Mouse (Mus musculus) urinary bladder, adult 2 months (tissue): ENCODE data around the gene Atp11a. TPM values are rescaled to one million over a fixed set of nuclear protein-coding genes. Genes with fewer than 3 reads are reported as not detected.

Source experiments
- DNase-seq: peaks from one replicate; pipeline ENCODE4 v3.0.0; 2022; ENCODE audit warnings: low spot score
- polyA plus RNA-seq: library from polyadenylated mRNA; depleted of rRNA; stranded (reverse); fragments of >200 nt; gene quantifications from 2 replicates; pipeline ENCODE4 v1.2.3, GENCODE M21; 2012

Atp11a gene
- polyA plus RNA-seq, 1 experiment, result 90.9 TPM

- no peak for DNase-seq
These were observed 114.6 kb downstream of the Atp11a start for GRCm38 (mm10) chr8:12871461-12871860.

DNA sequence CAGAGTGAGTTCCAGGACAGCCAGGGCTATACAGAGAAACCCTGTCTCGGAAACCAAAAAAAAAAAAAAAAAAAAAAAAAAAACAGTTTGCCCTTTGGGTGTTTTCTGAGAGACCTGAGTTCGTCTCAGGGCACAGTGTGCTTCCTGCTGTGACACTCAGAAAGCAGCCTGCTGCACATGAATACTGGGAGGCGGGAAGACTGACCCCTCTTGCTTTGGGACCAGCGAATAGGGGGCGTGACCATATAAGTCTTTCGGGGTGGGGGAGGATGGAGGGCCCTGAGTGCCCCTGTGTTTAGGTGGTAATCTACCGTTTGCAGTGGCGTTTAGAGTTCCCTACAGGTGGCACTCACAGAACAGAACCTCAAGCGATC, 116.2 kb downstream of the Atp11a start:
- no peak for DNase-seq

DNA sequence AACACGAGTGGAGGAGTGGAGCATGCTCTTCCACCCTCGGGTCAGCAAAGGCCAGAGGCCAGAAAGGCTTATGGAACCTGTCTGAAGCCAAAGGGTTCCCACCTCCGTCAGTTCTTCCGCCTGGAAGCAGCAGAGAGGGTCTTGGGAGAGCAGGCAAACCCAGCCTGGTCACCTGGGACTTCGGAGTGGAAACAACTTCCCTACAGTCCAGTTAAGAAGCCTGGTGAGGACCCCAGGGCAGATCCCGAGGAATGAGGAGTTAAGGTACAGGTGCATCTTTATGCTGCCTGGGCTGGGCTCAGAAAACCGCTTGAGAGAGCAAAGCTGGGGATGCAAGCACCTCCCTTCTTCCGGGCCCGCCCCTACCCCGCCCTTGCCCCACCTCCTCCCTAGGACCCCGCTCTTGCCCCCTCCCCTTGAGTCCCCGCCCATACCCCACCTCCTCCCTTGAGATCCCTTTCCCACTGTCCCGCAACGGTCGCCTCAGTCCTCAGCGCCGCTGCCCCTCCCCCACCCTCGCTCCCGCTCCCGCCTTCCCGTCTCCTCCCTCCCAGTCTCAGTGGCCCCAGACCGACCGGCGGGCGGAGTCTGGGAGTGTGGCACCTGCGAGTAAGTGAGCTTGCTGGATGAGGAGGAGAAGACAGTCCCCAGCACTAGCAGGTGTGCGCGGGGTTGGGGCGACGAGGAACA, 116.7 kb downstream of the Atp11a start, which contains the start of gene Mcf2l:
Gene Mcf2l (plus strand): TSS at position 450 of the 690 bp plus-strand sequence.
- no peak for DNase-seq

- no peak for DNase-seq
These were observed 117.5 kb downstream of the Atp11a start for GRCm38 (mm10) chr8:12874194-12874791.

DNA sequence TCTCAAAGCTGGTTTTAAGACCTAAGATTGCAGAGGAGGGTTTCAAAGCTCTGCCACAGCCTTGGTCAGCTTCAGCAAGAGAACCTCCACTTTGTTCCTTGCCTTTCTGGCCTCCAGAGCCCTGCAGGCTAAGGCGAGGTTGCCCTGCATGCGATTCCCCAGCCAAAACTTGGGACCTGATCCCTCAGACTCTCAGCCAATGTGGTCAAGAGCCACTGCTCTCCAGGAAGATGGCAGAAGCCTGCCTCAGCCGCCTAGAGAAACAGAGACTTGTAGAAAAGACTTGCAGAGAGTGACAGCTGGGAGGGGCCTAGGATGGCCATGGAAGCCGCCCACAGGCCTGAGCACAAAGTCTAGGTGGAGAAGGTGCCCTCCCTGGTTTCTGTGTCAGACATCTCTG, 118.2 kb downstream of the Atp11a start:
- DNase-seq, result no peak

DNA sequence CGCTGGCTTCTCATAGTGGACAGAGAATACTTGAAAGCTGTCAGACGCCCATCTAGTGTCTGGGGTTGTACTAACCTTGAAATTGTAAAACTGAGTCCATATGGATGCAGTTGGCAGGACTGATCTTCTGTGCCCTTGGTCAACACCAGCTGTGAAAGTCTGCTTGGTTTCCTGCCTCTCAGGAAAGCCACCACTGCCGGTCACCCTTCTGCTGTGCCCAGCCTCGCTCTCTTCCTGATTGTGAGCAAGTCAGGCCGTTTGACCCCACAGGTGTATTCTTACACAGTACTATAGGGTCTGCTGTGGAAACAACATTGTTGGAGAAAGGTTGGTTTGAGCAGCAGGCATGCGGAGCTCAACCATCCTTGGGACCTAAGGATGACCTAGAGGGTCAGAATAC, 120.3 kb downstream of the Atp11a start:
- DNase-seq, result no peak

DNA sequence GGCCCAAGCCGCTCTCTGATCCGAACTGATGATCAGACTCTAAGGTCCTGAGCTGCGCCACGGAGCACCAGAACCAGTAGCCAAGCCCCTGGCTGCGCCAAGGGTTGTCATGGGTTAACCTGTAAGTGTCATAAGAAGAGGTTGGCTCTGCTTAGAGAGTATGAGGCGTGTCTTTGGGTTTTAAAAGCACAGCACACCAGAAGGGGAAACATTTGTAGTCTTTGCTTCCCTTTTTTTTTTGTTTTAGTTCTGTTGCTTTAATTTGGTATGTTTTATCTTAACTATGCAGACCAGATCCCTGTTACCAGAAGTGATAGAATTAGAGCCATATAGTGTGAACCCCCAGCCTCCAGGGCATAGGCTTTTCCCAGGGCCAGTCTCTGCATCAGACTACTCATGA, 123.3 kb downstream of the Atp11a start:
- DNase-seq, result no peak

DNA sequence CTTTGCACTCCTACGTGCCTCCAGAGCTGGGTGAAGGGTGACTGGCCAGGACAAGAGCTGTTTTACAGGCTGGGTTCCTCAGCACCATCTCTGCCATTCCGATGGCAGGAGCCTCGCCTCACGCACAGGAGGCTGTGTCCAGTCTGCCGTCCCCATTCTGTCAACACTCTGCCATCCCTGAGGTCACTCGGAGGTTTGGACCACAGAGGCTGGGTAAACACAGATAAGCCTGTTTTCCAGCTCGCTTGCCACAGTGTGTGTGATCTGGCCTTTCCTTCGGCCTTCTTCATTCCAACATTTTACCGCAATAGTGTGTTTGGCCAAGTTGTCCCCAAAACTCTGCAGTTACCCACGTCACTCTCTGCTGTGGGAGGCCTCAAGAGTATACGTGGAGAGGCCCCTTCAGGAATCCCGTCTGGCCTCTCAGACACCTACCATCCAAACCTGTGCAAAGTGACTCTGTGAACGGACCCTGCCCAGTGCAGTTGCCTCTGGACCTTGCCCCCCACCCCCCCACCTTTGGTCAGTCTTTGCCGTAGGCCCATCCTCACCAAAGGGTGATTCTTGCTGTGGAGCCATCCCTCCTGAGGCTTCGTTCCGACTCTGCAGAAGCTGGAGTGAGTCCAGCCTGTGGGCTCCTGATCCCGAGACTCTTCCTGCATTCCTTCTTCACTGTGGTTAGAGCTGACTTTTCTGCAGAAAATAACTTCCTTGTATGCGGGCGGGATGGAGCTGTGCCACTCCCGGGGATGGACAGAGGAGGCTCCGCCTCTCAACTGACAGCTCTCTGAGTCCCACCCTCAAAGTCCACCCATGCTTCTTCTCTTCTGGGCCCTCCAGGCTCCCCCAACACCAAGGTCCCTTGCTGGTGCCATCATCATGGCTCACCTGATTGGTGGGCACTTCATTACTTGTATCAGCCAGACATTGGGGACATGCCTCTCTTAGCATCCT, 126.5 kb downstream of the Atp11a start:
- no peak for DNase-seq

DNA sequence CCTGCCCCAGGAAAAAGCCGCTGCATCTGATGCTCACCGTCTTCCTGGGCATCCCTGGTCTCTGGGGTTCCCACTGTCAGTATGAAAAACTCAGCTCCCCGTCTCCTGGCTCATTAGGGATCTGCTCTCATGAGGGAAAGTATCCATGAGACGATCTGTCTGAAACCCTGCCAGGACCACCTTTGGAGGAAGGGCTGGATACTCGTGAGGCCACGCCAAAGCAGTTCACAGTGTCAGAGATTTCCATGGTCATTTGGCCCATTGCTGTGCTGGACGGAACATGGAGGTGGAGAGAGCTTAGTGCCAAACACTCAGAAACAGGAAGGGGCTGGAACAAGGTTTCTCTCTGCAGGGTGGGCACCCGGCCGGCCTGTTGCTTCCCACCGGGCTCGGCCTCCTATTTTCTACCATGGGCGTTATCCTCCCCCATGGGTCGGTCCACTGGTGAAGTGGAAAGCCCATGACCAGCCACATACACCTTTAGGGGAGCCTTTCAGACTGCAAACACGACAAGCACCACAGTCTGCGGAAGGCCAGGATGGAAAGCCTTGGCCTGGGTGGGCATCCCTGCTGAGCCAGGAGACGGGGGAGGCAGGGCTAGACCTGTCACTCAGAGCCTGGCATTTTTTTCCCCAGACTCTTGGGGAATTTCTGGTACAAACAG, 131.1 kb downstream of the Atp11a start:
- no peak for DNase-seq

DNA sequence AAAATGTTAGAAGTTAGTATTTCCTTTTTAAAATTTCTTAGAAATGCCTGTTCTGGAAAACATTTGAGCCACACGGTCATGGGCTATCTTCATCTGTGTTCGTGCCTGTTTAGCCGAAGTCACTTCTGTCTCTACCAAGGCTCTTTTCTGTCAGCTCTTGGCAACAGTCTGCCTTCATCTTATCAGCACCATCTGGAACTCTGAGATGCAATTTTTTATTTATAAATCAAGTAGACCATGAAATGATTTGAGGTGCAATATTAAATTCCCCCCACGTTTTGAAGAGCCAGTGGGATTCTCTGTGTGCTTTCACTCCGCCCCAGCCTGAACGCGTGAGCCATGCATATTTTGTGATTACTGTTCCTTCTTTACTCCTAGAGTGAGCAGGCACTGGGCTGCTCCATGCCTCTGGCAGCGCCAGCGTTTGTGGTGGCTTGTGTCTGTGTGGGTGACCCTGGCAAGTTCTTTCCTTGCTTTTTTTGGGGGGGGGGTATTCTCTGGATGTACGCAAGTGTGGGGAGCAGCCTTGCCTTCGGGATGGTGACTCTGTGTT, 132.3 kb downstream of the Atp11a start:
- DNase-seq, result no peak

DNA sequence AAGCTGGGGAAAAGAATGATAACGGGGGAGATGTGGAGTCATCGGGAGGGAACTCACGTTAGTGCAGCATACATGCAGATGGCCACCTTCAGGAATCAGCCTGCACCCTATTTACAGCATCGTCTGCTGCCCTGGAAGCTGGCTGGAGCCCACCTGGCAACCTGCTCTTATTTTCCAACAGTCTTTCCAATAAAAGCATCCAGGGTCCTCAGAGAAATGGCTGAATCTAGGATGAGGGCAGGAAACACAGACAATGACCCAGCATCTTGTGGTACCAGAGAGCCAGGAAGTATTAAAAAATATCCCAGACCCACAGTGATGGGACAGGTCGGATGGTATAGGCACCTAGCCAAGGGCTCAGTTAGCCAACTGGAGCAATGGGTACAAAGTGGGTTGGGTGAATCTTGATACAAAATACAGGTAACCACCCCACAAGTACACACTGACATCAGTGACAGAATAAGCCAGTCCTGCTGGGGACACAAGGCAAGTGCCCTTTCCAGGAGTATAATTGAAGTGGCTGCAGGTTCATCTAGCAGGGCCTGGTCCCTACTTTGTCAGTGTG, 136.2 kb downstream of the Atp11a start:
- no peak for DNase-seq

DNA sequence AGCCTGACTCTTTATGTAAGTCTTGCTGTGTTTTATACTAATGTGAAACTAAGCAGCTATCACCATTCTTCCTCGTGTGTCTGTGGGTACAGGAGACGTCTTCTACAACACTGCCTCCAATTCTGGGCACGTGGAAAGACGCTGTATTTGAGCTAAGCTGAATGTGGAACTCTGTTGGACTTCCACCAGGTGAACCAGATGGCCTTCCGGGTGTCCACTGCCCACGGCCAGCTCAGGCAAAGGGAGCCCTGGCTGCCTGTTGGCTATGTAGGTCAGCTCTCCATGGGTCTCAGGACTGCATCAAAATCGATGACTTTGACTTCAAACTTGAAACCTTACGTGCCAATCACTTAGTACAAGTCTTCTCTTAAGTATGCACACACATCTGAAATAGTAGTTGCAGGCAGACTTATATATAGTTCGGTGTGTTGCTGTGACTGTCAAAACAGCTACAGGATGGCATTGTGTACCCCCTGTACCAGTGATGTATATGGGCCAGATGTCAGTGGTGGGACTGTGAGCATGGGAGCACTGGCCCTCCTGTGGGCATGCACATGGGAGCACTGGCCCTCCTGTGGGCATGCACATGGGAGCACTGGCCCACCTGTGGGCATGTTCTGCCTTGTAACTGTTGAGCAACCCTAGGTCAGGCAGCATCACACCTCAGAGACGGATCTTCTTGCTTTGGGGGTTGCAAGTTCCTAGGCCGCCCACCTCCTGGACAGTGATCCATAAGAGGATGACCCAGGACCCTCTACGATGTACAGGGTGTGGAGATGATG, 137.2 kb downstream of the Atp11a start:
- no peak for DNase-seq

- DNase-seq, result no peak
These were observed 138.1 kb downstream of the Atp11a start for GRCm38 (mm10) chr8:12894783-12895534.

GRCm38 (mm10) chr8:12895535-12896150, 138.8 kb downstream of the Atp11a start:
- DNase-seq, result no peak

DNA sequence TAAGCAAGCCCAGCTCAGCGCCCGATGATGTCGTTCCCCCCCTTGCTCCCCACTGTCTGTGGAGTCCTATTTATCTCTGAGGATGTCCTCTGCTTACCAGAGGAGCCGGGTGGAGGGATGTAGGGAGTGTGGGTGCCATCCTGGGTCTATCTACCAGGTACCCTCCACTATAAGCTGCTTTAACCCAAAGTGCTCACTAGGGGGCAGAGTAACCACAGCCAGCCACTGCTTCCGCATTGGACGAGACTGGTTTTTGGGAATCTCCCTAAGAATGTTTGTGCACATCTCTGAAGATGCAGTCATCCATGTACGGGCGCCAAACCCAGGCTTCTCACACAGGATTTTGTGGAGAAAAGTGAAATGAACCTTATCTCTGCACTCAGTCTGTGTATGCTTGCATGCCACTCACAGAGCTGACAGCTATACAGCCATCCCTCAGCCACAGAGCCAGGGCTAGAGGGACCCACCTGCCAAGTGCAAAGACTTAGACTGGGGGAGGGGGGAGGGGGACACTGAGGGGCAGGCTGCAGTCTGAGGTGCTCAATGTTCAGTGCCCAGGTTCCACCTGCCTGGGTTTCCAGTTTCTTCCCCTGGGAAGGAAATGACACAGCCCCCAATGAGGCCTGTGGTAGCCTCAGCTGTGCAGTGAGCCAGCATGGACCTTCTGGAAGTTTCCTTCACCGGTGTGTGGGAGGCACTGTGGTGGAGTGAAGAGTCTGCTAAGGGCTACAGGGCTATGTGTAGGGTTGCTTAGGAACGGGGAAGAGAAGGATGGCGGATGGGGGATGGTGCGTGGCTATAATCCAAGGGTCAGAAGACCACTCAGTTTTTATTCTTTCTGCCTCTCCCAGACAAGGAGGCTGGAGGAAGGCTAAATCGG, 139.9 kb downstream of the Atp11a start:
- DNase-seq, result no peak

DNA sequence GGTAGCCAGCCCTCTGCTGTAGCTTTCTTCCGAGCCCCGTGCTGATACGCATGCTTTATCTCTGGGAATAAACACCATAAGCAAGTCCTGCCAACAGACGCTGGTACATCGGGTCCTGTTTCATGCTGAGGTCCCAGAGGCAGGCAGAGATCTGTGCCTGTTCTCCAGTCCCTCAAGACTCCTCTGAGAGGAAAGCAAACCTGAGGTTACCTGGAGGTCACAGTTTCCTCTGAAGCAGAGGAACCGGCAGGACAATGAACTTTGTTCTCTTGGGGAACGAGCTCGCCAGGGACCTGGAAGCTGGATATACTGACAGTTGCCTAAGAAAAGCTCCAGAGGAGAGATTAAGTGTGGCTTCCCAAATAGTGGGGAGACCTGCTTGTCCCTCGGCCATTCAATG, 141.0 kb downstream of the Atp11a start:
- no peak for DNase-seq

DNA sequence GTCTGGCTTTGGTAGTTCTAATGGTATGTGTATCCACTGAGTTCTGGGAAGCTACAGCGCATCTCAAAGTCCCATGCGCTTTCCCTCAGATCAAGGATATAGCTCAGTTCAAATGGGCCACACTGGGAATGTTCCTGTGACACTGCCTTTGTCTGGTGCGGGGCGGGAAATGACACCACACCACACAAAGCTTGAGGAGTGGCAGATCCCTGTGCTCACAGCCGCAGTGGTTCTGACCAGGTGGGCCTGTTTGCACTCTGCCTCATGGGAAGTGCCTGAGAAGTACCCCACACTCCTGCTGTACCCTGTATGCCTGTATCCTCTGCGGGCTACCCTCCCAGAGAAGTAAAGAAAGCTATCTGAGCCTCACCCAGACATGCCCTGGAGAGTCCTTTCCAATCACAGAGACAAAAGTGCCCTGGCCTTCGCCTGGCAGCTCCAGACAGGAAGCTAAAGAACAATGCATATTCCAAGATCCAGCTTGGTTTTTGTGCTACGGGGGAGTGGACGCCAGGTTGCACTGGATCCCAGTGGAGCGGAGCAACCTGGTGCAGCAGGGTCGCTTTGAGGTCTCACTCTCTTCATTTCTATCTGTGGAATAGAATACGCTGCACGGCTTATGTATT, 147.1 kb downstream of the Atp11a start:
- DNase-seq, result no peak

DNA sequence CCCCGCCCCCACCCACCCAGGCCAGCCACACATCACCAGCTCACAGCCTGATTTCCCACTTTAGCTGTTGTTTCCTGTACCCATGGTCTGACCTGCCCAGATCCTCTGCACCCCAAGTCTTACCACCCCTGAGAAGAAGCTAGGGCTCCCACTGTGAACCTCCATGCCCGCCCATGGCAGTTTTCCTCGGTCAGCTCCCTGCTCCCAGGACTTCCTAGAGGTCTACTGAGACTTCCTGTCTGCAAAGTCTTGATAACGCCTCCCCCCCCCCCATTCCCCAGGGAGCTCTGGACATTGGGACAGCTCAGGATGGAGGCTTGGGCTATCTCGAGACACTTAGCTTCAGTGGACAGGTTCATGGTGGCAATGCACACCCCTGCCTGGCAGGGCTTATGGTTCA, 148.3 kb downstream of the Atp11a start:
- no peak for DNase-seq
